Mouse (Mus musculus) forebrain, embryonic 15.5 days (tissue): ENCODE measurements around the gene Phactr2. TPM values are rescaled to one million over a fixed set of nuclear protein-coding genes. Genes with fewer than 3 reads are reported as not detected.
A peak's percentile ranks its signal among the peaks of the same experiment; 100 is the strongest.

Source experiments
- ATAC-seq: fragments of 200-750 bp; cut with Nextera tagmentation; replicated peaks from 2 replicates; pipeline ENCODE4 v1.8.0; 2017; ENCODE audit warnings: mild to moderate bottlenecking, moderate TSS enrichment, moderate library complexity
- H3K27ac ChIP-seq: fragments of 300-500 bp; sonication (generic); replicated peaks from 2 replicates; pipeline ENCODE4 v1.5.1; 2015; ENCODE audit warnings: mild to moderate bottlenecking, inconsistent platforms
- H3K27me3 ChIP-seq: fragments of 300-500 bp; sonication (generic); 2 replicates; pipeline ENCODE4 v1.6.1; 2015; ENCODE audit warnings: inconsistent platforms
- H3K36me3 ChIP-seq: fragments of 300-500 bp; sonication (generic); 2 replicates; pipeline ENCODE4 v1.6.1; 2015; ENCODE audit warnings: mild to moderate bottlenecking, inconsistent platforms
- H3K4me1 ChIP-seq: fragments of 300-500 bp; sonication (generic); 2 replicates; pipeline ENCODE4 v1.6.1; 2015; ENCODE audit warnings: inconsistent platforms
- H3K4me2 ChIP-seq: fragments of 300-500 bp; sonication (generic); replicated peaks from 2 replicates; pipeline ENCODE4 v1.6.1; 2015; ENCODE audit warnings: mild to moderate bottlenecking, inconsistent platforms
- H3K4me3 ChIP-seq: fragments of 300-500 bp; sonication (generic); 2 replicates; pipeline ENCODE4 v1.5.1; 2015; ENCODE audit warnings: mild to moderate bottlenecking, inconsistent platforms
- H3K9ac ChIP-seq: fragments of 300-500 bp; sonication (generic); replicated peaks from 2 replicates; pipeline ENCODE4 v1.6.1; 2015; ENCODE audit warnings: mild to moderate bottlenecking, inconsistent platforms
- H3K9me3 ChIP-seq: fragments of 300-500 bp; sonication (generic); 2 replicates; pipeline ENCODE4 v1.6.1; 2016; ENCODE audit warnings: inconsistent platforms
- WGBS: fragments of 180-500 bp; shearing (Covaris S2); methylation state at CpG from one replicate; pipeline ENCODE4 v1.1.7; 2015; ENCODE audit warnings: mixed read lengths; 5-methylcytosine and 5-hydroxymethylcytosine counted together
- polyA plus RNA-seq: library from polyadenylated mRNA; unstranded; fragments of >200 nt; fragmentation: Nextera tagmentation; extraction: Ambion mirVana; gene quantifications from 2 replicates; pipeline ENCODE4 v1.2.1, GENCODE M21; 2015

The Phactr2 gene
- polyA plus RNA-seq, 1 experiment from 2014 or later, result 8.4 TPM

GRCm38 (mm10) chr10:13311612-13312011 is 162.6 kb downstream of the Phactr2 start:
- Histone ChIP-seq H3K9me3 (no peaks in the 10 kb centered on the region), H3K27ac (peak overlapping the region; percentile 31; the same call in 1 of the 2 replicates), H3K9ac (no peak overlapping the region), H3K4me3 (no peak overlapping the region), H3K27me3 (no peaks in the 10 kb centered on the region), H3K4me1 (peaks cover 14% of the 10 kb centered on the region), H3K4me2 (no peak overlapping the region), H3K36me3 (no peaks in the 10 kb centered on the region)
- WGBS, result 12% methylated on average over 6 of the region's 6 CpGs
- ATAC-seq, result peak; percentile 58; the same call in 1 of the 2 replicates

DNA sequence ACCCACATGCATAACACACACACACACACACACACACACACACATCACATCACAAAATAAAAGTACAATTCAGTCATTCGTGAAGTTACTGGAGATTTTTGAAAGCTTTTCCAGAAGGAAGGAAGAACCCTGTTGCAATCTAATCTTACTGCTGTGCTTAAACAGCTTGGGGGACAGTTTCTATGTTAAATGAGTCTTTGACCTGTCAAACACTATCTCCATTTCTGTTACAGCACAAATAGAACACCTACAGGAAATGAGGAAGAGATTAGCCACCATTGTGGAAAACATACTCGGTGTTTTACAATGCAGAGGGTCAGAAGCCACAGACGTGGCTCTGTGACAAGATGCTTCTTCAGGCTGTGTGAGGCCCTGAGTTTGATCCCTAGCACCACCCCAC is 164.1 kb downstream of the Phactr2 start:
- no peak overlapping the region for H3K27ac ChIP-seq
- no peak overlapping the region for H3K4me3 ChIP-seq
- no peaks in the 10 kb centered on the region for H3K27me3 ChIP-seq
- 77% methylated on average over 3 of the region's 3 CpGs for WGBS
- no peaks in the 10 kb centered on the region for H3K9me3 ChIP-seq
- peaks cover 26% of the 10 kb centered on the region for H3K4me1 ChIP-seq
- H3K9ac ChIP-seq, result no peak overlapping the region
- H3K36me3 ChIP-seq, result no peaks in the 10 kb centered on the region
- ATAC-seq, result no peak
- H3K4me2 ChIP-seq, result no peak overlapping the region

- Histone ChIP-seq H3K9me3 (no peaks in the 10 kb centered on the region), H3K9ac (no peak overlapping the region), H3K4me1 (peaks cover 34% of the 10 kb centered on the region), H3K4me2 (0 out of 2 replicates have a peak overlapping the region, but pooled peaks have one; percentile 8), H3K36me3 (no peaks in the 10 kb centered on the region), H3K4me3 (no peak overlapping the region), H3K27me3 (no peaks in the 10 kb centered on the region), H3K27ac (peak overlapping the region; percentile 31)
- ATAC-seq, result peak; percentile 94
- 18% methylated on average over 10 of the region's 10 CpGs for WGBS
Observed at GRCm38 (mm10) chr10:13304641-13305241, 169.5 kb downstream of the Phactr2 start.

- H3K9ac ChIP-seq, result no peak overlapping the region
- WGBS, result 82% methylated on average over 13 of the region's 13 CpGs
- H3K9me3 ChIP-seq, result no peaks in the 10 kb centered on the region
- H3K27me3 ChIP-seq, result no peaks in the 10 kb centered on the region
- ATAC-seq, result no peak
- H3K4me1 ChIP-seq, result peaks cover 34% of the 10 kb centered on the region
- peak overlapping the region; percentile 31 for H3K27ac ChIP-seq
- no peaks in the 10 kb centered on the region for H3K36me3 ChIP-seq
- no peak overlapping the region for H3K4me3 ChIP-seq
- H3K4me2 ChIP-seq, result no peak overlapping the region
Observed at GRCm38 (mm10) chr10:13303271-13304265, 170.6 kb downstream of the Phactr2 start.

GRCm38 (mm10) chr10:13300601-13301000 is 173.6 kb downstream of the Phactr2 start:
- WGBS, result 87% methylated on average over 6 of the region's 6 CpGs

GRCm38 (mm10) chr10:13300196-13300595 is 174.0 kb downstream of the Phactr2 start:
- Histone ChIP-seq H3K4me3 (no peak overlapping the region), H3K9me3 (no peaks in the 10 kb centered on the region), H3K27me3 (no peaks in the 10 kb centered on the region), H3K4me1 (peaks cover 23% of the 10 kb centered on the region), H3K9ac (no peak overlapping the region), H3K27ac (no peak overlapping the region), H3K36me3 (no peaks in the 10 kb centered on the region), H3K4me2 (no peak overlapping the region)
- ATAC-seq, result no peak
- 84% methylated on average over 6 of the region's 6 CpGs for WGBS

More at GRCm38 (mm10) chr10:13300601-13301000, 173.6 kb downstream of the Phactr2 start:
- H3K4me3 ChIP-seq, result no peak overlapping the region
- H3K4me1 ChIP-seq, result peaks cover 27% of the 10 kb centered on the region
- no peaks in the 10 kb centered on the region for H3K9me3 ChIP-seq
- H3K27ac ChIP-seq, result no peak overlapping the region
- no peaks in the 10 kb centered on the region for H3K36me3 ChIP-seq
- no peak overlapping the region for H3K4me2 ChIP-seq
- H3K27me3 ChIP-seq, result no peaks in the 10 kb centered on the region
- no peak for ATAC-seq
- H3K9ac ChIP-seq, result no peak overlapping the region

DNA sequence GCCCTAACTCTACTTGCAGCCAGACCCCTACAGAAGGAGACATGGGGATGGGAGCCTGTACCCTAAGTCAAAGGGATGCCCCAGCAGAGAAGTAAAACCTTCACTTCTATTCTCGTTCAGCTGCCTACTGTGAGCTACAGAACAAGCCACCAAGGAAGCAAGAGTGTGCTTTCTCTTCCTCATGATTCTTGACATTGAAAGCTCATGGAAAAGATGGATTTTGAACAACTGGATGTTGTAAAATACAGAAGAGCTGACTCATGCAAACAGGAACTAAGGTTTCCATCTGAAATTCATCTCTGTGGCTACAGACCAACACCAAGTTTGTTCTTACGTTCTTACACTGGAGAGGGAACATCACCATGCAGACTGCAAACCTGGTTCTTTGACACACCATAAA is 179.3 kb downstream of the Phactr2 start:
- Histone ChIP-seq H3K9me3 (no peaks in the 10 kb centered on the region), H3K27ac (no peak overlapping the region), H3K4me3 (no peak overlapping the region), H3K27me3 (no peaks in the 10 kb centered on the region), H3K9ac (no peak overlapping the region), H3K36me3 (no peaks in the 10 kb centered on the region), H3K4me2 (no peak overlapping the region), H3K4me1 (no peaks in the 10 kb centered on the region)
- 96% methylated on average over 2 of the region's 2 CpGs for WGBS
- ATAC-seq, result no peak

- WGBS, result 49% methylated on average over 2 of the region's 2 CpGs
- Histone ChIP-seq H3K36me3 (no peaks in the 10 kb centered on the region), H3K4me1 (no peaks in the 10 kb centered on the region), H3K27me3 (no peaks in the 10 kb centered on the region), H3K9ac (no peak overlapping the region), H3K4me3 (no peak overlapping the region), H3K4me2 (no peak overlapping the region), H3K9me3 (no peaks in the 10 kb centered on the region), H3K27ac (no peak overlapping the region)
- no peak for ATAC-seq
Observed at GRCm38 (mm10) chr10:13292026-13292425, 182.2 kb downstream of the Phactr2 start.

DNA sequence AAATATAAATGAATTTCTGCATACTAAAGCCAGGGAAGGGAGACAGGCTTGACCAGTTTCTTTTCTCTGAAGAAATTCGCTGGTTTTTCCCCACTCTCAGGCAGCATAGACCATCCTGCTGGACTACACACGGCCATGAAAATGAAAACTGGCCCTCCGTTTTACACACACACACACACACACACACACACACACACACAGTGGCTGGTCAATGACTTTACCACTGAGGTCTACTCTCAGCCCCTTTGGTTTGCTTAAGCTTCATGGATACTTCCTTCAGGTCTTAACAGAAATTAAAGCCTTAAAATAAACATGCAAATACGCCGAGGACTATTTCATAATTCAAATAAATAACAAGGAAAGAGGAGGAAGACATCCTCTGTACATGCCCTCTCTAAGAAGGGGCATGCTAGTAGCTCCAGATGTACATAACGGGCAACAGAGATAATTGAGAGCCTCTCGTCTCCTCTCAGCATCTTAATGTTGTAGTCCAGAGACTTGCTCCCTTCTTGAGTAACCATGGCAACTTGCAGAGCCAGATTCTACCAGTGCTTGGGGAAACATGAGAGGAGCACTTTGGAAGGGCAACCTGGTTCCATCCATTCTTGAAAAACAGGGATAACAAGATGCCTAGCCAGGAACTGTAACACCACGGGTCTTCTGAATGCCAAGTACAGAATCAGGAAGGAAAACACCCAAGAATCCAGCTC is 184.8 kb downstream of the Phactr2 start:
- Histone ChIP-seq H3K9me3 (no peaks in the 10 kb centered on the region), H3K4me2 (no peak overlapping the region), H3K27me3 (no peaks in the 10 kb centered on the region), H3K36me3 (no peaks in the 10 kb centered on the region), H3K27ac (no peak overlapping the region), H3K4me3 (no peak overlapping the region), H3K4me1 (no peaks in the 10 kb centered on the region), H3K9ac (no peak overlapping the region)
- ATAC-seq, result no peak
- 81% methylated on average over 8 of the region's 8 CpGs for WGBS

GRCm38 (mm10) chr10:13288296-13288695 is 185.9 kb downstream of the Phactr2 start:
- Histone ChIP-seq H3K9ac (no peak overlapping the region), H3K27ac (no peak overlapping the region), H3K4me2 (no peak overlapping the region), H3K9me3 (no peaks in the 10 kb centered on the region), H3K4me1 (no peaks in the 10 kb centered on the region), H3K27me3 (no peaks in the 10 kb centered on the region), H3K36me3 (no peaks in the 10 kb centered on the region), H3K4me3 (no peak overlapping the region)
- WGBS, result 96% methylated on average over 5 of the region's 5 CpGs
- no peak for ATAC-seq

DNA sequence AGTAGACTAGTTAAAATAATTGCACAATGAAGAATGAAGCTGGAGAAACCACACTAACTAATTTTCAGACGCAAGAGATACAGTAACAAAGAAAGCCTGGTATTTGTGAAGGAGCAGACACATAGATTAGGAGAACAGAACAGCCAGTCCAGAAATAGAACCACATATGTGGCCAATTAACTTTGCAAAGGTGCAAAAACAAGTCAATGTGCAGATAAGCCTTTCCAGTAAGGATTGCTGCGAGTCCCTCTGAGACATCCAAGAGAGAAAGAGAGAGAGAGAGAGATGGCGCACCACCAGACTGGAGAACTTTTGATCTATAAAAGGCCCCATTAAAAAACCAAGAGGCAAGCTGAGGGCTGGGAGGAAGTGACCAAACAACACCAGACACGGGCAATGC is 190.8 kb downstream of the Phactr2 start:
- Histone ChIP-seq H3K27me3 (no peaks in the 10 kb centered on the region), H3K27ac (no peak overlapping the region), H3K36me3 (no peaks in the 10 kb centered on the region), H3K9ac (no peak overlapping the region), H3K4me2 (no peak overlapping the region), H3K4me3 (no peak overlapping the region), H3K9me3 (no peaks in the 10 kb centered on the region), H3K4me1 (no peaks in the 10 kb centered on the region)
- no peak for ATAC-seq
- 80% methylated on average over 4 of the region's 4 CpGs for WGBS
